Mouse (Mus musculus): ENCODE measurements at regions not wholly inside any gene's neighbourhood (a gene's known extent, or its start where the extent isn't known, plus 50 kb on each side); places are given as distances from the start of the nearest gene placed in this dataset.

- TF ChIP-seq CTCF (conservative IDR thresholded peaks at IDR 0.05; ENCODE audit: insufficient read depth, insufficient read length, low read depth, low read length) (no peak), POLR2A (IDR thresholded peaks at IDR 0.05; ENCODE audit: low read depth, low read length) (no peak)
Measured at GRCm38 (mm10) chr1:73724551-73724950, 399.7 kb downstream of the Tns1 start.
